ENCODE assay signal across 8 mouse cellular contexts in the genomic region with DNA sequence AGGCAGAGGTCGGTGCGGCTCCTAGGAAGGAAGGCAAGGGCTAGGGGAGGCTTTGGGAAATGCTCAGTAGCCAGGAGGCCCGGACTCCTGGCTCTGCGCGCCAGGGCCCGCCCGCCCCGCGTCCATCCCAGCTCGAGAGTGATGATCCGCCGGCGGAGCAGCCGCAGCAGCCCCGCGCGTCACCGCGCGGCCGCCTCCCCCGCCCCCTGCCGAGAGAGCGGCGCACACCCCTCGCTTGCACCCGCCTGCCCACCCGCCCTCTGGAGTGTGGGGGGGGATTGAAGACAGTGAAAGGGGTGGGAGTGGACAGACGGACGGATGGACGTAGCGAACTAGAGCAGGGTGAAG. TPM values are rescaled to one million over a fixed set of nuclear protein-coding genes. Genes with fewer than 3 reads are reported as not detected.
DNase-seq lines count a peak whose midpoint lies in the region; ATAC-seq and TF ChIP-seq lines count a peak whose summit lies in the region.

Gene Nlgn2, minus strand, starts transcription at position 181 of the 348 bp plus-strand sequence.

- H3K27me3 ChIP-seq in kidney, adult 2 months (replicated peaks; ENCODE audit: control insufficient read depth, insufficient read depth, low read length), result no peaks in the 10 kb centered on the region
- H3K27me3 ChIP-seq in MEL (ENCODE audit: control insufficient read depth in 1 of 2, insufficient read depth in 2 of 2, low read length in 2 of 2), result no peaks in the 10 kb centered on the region; a peak in 1 of 4 replicates
- no peaks in the 10 kb centered on the region for H3K27me3 ChIP-seq in embryonic facial prominence, embryonic 12.5 days
- no peaks in the 10 kb centered on the region for H3K27me3 ChIP-seq in hindbrain, postnatal 0 days (ENCODE audit: insufficient read depth, low read length)
- H3K27me3 ChIP-seq in liver, postnatal 0 days (ENCODE audit: insufficient read depth, low read length), result peaks cover 39% of the 10 kb centered on the region

- H3K9me3 ChIP-seq in MEL (replicated peaks; ENCODE audit: insufficient read depth, low read length), result no peaks in the 10 kb centered on the region
- H3K9me3 ChIP-seq in embryonic facial prominence, embryonic 12.5 days, result no peaks in the 10 kb centered on the region
- H3K9me3 ChIP-seq in hindbrain, postnatal 0 days (ENCODE audit: low read length), result no peaks in the 10 kb centered on the region
- no peaks in the 10 kb centered on the region for H3K9me3 ChIP-seq in liver, postnatal 0 days (ENCODE audit: low read length)

- no peaks in the 10 kb centered on the region for H3K36me3 ChIP-seq in kidney, adult 2 months (ENCODE audit: control insufficient read depth, insufficient read depth, low read length)
- peaks cover 0 to 14% of the 10 kb centered on the region in 2 experiments; a peak in 2 of 4 replicates for H3K36me3 ChIP-seq in MEL (ENCODE audit: control insufficient read depth in 1 of 2, insufficient read depth in 2 of 2, low read length in 2 of 2)
- H3K36me3 ChIP-seq in embryonic facial prominence, embryonic 12.5 days, result peaks cover 14% of the 10 kb centered on the region
- peaks cover 7% of the 10 kb centered on the region for H3K36me3 ChIP-seq in hindbrain, postnatal 0 days (ENCODE audit: insufficient read depth, low read length)
- 0 out of 2 replicates have a peak, but pooled peaks cover 4% of the 10 kb centered on the region for H3K36me3 ChIP-seq in liver, postnatal 0 days (replicated peaks; ENCODE audit: insufficient read depth, low read length)

- peaks cover 6% of the 10 kb centered on the region for H3K4me1 ChIP-seq in kidney, adult 2 months (ENCODE audit: control insufficient read depth, insufficient read depth, low read length)
- H3K4me1 ChIP-seq in MEL (ENCODE audit: control insufficient read depth in 1 of 2, insufficient read depth in 2 of 2, low read length in 2 of 2), result peaks cover 10 to 27% of the 10 kb centered on the region in 2 experiments
- H3K4me1 ChIP-seq in embryonic facial prominence, embryonic 12.5 days, result peaks cover 37% of the 10 kb centered on the region
- H3K4me1 ChIP-seq in hindbrain, postnatal 0 days (ENCODE audit: insufficient read depth, low read length), result peaks cover 14% of the 10 kb centered on the region
- H3K4me1 ChIP-seq in liver, postnatal 0 days (ENCODE audit: insufficient read depth), result peaks cover 46% of the 10 kb centered on the region

- TF ChIP-seq EP300 in MEL (IDR thresholded peaks at IDR 0.05; ENCODE audit: low read depth in 1 of 2, low read length in 2 of 2), result no peak
- no peak for TF ChIP-seq EP300 in liver, postnatal 0 days (IDR thresholded peaks at IDR 0.05; ENCODE audit: low read depth)

- peak within 1 kb of the TSS; percentile 97 for H3K4me2 ChIP-seq in embryonic facial prominence, embryonic 12.5 days (replicated peaks)
- H3K4me2 ChIP-seq in hindbrain, postnatal 0 days (ENCODE audit: low read depth, low read length), result peak within 1 kb of the TSS; percentile 86
- H3K4me2 ChIP-seq in liver, postnatal 0 days (ENCODE audit: low read depth, low read length), result peak within 1 kb of the TSS; percentile 99

- H3K9ac ChIP-seq in MEL (ENCODE audit: control insufficient read depth, low read depth, low read length, poor library complexity, severe bottlenecking), result peak within 1 kb of the TSS; percentile 86
- H3K9ac ChIP-seq in embryonic facial prominence, embryonic 12.5 days, result peak within 1 kb of the TSS; percentile 87
- peak within 1 kb of the TSS; percentile 79 for H3K9ac ChIP-seq in hindbrain, postnatal 0 days (replicated peaks; ENCODE audit: low read length)
- H3K9ac ChIP-seq in liver, postnatal 0 days (replicated peaks), result peak within 1 kb of the TSS; percentile 79

- TF ChIP-seq CTCF in kidney, adult 2 months (conservative IDR thresholded peaks at IDR 0.05; ENCODE audit: insufficient read depth, insufficient read length, low read depth, low read length), result no peak
- TF ChIP-seq CTCF in MEL (IDR thresholded peaks at IDR 0.05 in 2 of 3, conservative IDR thresholded peaks at IDR 0.05 in 1 of 3; ENCODE audit: control insufficient read depth in 1 of 3, insufficient read depth in 1 of 3, low read depth in 2 of 3, low read length in 3 of 3, poor library complexity in 1 of 3, severe bottlenecking in 1 of 3), result 0 out of 6 replicates have a peak, but pooled peaks of 1 of the 3 experiments have one; percentile 8
- TF ChIP-seq CTCF in hindbrain, postnatal 0 days (IDR thresholded peaks at IDR 0.05; ENCODE audit: low read depth), result peak; percentile 14; the same call in 1 of the 2 replicates
- peak; percentile 22; the same call in 1 of the 2 replicates for TF ChIP-seq CTCF in liver, postnatal 0 days (IDR thresholded peaks at IDR 0.05; ENCODE audit: low read depth)

- peak within 1 kb of the TSS; percentile 91 for H3K4me3 ChIP-seq in kidney, adult 2 months (ENCODE audit: insufficient read depth, low read depth, low read length)
- H3K4me3 ChIP-seq in MEL (ENCODE audit: control insufficient read depth in 1 of 2, insufficient read depth in 1 of 2, low read depth in 2 of 2, low read length in 2 of 2), result peak within 1 kb of the TSS; percentile 84 to 97
- peak within 1 kb of the TSS; percentile 79 for H3K4me3 ChIP-seq in embryonic facial prominence, embryonic 12.5 days
- H3K4me3 ChIP-seq in hindbrain, postnatal 0 days (ENCODE audit: low read length), result peak within 1 kb of the TSS; percentile 72
- H3K4me3 ChIP-seq in liver, postnatal 0 days (ENCODE audit: low read depth, low read length), result peak within 1 kb of the TSS; percentile 71

- H3K79me2 ChIP-seq in MEL (ENCODE audit: control insufficient read depth, insufficient read depth, low read length, poor library complexity), result peaks cover 1% of the 10 kb centered on the region; the same call in 1 of the 2 replicates

- peak within 1 kb of the TSS; percentile 90 for H3K27ac ChIP-seq in kidney, adult 2 months (ENCODE audit: insufficient read depth, low read depth, low read length)
- peak within 1 kb of the TSS; percentile 40 for H3K27ac ChIP-seq in MEL (ENCODE audit: control insufficient read depth, low read depth, low read length)
- H3K27ac ChIP-seq in embryonic facial prominence, embryonic 12.5 days, result peak within 1 kb of the TSS; percentile 92
- H3K27ac ChIP-seq in hindbrain, postnatal 0 days, result peak within 1 kb of the TSS; percentile 88
- peak within 1 kb of the TSS; percentile 93 for H3K27ac ChIP-seq in liver, postnatal 0 days (ENCODE audit: low read depth)

- no peak for DNase-seq in kidney, adult 2 months
- no peak for DNase-seq in kidney, postnatal 36 days
- DNase-seq in MEL (ENCODE audit: low read depth, low spot score), result no peak
- DNase-seq in hindbrain, postnatal 0 days (ENCODE audit: low spot score), result peak; percentile 93
- no peak for DNase-seq in liver, postnatal 0 days
- DNase-seq in natural killer cell, adult 2 months (ENCODE audit: low spot score in 2 of 2), result no peak
- DNase-seq in kidney, postnatal 14 days, result no peak

- no peak for TF ChIP-seq POLR2A in kidney, adult 2 months (IDR thresholded peaks at IDR 0.05; ENCODE audit: low read depth, low read length)
- TF ChIP-seq POLR2A in MEL (IDR thresholded peaks at IDR 0.05; ENCODE audit: control insufficient read depth in 1 of 2, insufficient read depth in 1 of 2, low read depth in 1 of 2, low read length in 2 of 2, poor library complexity in 1 of 2), result peak; percentile 34 to 55; a peak in 1 of 4 replicates

- no peak for TF ChIP-seq RAD21 in MEL (IDR thresholded peaks at IDR 0.05; ENCODE audit: low read depth, low read length)

- no peak for ATAC-seq in embryonic facial prominence, embryonic 12.5 days (ENCODE audit: insufficient number of reproducible peaks, insufficient read depth, low FRiP score, low TSS enrichment)
- no peak for ATAC-seq in hindbrain, postnatal 0 days
- ATAC-seq in liver, postnatal 0 days, result peak; percentile 27

- under 1% methylated on average over 32 of the region's 32 CpGs for WGBS in kidney, adult 2 months
- whole genome bisulfite sequencing in embryonic facial prominence, embryonic 12.5 days, result under 1% methylated on average over 29 of the region's 32 CpGs
- 0% methylated on average over 32 of the region's 32 CpGs for WGBS in hindbrain, postnatal 0 days
- 0% methylated on average over 12 of the region's 32 CpGs for WGBS in liver, postnatal 0 days (ENCODE audit: insufficient replicate concordance)

TF ChIP-seq in MEL, 35 proteins besides CTCF, POLR2A, EP300 and RAD21:
- 0 out of 2 replicates have a peak, but pooled peaks have one; percentile 48 for TF ChIP-seq ZMIZ1 (IDR thresholded peaks at IDR 0.05; ENCODE audit: low read depth, low read length)
- no peak; the same call in 1 of the 2 replicates for TF ChIP-seq POLR2AphosphoS2 (IDR thresholded peaks at IDR 0.05; ENCODE audit: low read length)
- TF ChIP-seq USF1 (IDR thresholded peaks at IDR 0.05; ENCODE audit: low read depth, low read length), result no peak
- peak; percentile 42; the same call in 1 of the 2 replicates for TF ChIP-seq SIN3A (IDR thresholded peaks at IDR 0.05; ENCODE audit: low read length)
- peak; percentile 62 for TF ChIP-seq NELFE (IDR thresholded peaks at IDR 0.05; ENCODE audit: low read depth, low read length)
- TF ChIP-seq MAZ (IDR thresholded peaks at IDR 0.05; ENCODE audit: low read depth, low read length), result peak; percentile 85; the same call in 1 of the 2 replicates
- TF ChIP-seq KAT2A (conservative IDR thresholded peaks at IDR 0.05; ENCODE audit: low read depth, low read length), result no peak
- TF ChIP-seq ZKSCAN1 (IDR thresholded peaks at IDR 0.05; ENCODE audit: low read depth, low read length), result no peak
- no peak for TF ChIP-seq TBP (IDR thresholded peaks at IDR 0.05; ENCODE audit: low read depth, low read length)
- TF ChIP-seq GABPA (IDR thresholded peaks at IDR 0.05; ENCODE audit: low read depth, low read length), result no peak
- TF ChIP-seq NRF1 (IDR thresholded peaks at IDR 0.05; ENCODE audit: insufficient read depth, low read depth, low read length, poor library complexity, severe bottlenecking), result peak; percentile 56; the same call in 1 of the 2 replicates
- no peak for TF ChIP-seq ELF1 (IDR thresholded peaks at IDR 0.05; ENCODE audit: low read depth, low read length)
- TF ChIP-seq MXI1 (IDR thresholded peaks at IDR 0.05; ENCODE audit: low read depth, low read length), result no peak
- TF ChIP-seq TCF12 (IDR thresholded peaks at IDR 0.05; ENCODE audit: low read depth, low read length), result no peak
- TF ChIP-seq E2F4 (IDR thresholded peaks at IDR 0.05; ENCODE audit: borderline replicate concordance, low read depth, low read length), result no peak

RNA-seq across cellular contexts. Expression of gene Nlgn2, which starts in this region (rescaled TPM):
- polyA plus RNA-seq in kidney, adult 2 months (2012; rRNA removed), result 6.4 and 7.8 TPM in 2 replicates
- total RNA-seq in MEL (2012; rRNA removed), result 20.3 and 20.9 TPM in 2 replicates
- 10 to 100 TPM; 29.8 to 43.3 TPM for polyA plus RNA-seq in MEL (2012; ENCODE audit: insufficient read depth in 1 of 2, insufficient read length in 2 of 2, low read depth in 1 of 2, low replicate concordance in 2 of 2, missing spikeins in 1 of 2)
- polyA plus RNA-seq in embryonic facial prominence, embryonic 12.5 days (2016; fragmentation: Nextera tagmentation; extraction: Ambion mirVana), result 13.0 and 13.1 TPM in 2 replicates
- 126 and 130 TPM in 2 replicates for total RNA-seq in hindbrain, postnatal 0 days (2014; rRNA removed)
- 20.8 and 22.3 TPM in 2 replicates for polyA plus RNA-seq in hindbrain, postnatal 0 days (2015; fragmentation: Nextera tagmentation; extraction: Ambion mirVana)
- polyA plus RNA-seq in liver, postnatal 0 days (2015; fragmentation: Nextera tagmentation; extraction: Ambion mirVana), result 0.60 and 0.75 TPM in 2 replicates

Comparison
In these comparisons a context has a peak if more than half of its experiments do, and no peak if none do; other contexts are left out.
1. Peak in ATAC-seq, H3K4me3 ChIP-seq, H3K27ac ChIP-seq, H3K9ac ChIP-seq and H3K4me2 ChIP-seq in liver, postnatal 0 days; RNA of the gene not detected or under 1 TPM.
2. H3K27ac ChIP-seq: peak in every context shown above with its lines; median percentile 93 in liver, postnatal 0 days; 92 in embryonic facial prominence, embryonic 12.5 days; 90 in kidney, adult 2 months; 88 in hindbrain, postnatal 0 days; 40 in MEL.